ENCODE assay signal across 8 mouse cellular contexts in the genomic region with DNA sequence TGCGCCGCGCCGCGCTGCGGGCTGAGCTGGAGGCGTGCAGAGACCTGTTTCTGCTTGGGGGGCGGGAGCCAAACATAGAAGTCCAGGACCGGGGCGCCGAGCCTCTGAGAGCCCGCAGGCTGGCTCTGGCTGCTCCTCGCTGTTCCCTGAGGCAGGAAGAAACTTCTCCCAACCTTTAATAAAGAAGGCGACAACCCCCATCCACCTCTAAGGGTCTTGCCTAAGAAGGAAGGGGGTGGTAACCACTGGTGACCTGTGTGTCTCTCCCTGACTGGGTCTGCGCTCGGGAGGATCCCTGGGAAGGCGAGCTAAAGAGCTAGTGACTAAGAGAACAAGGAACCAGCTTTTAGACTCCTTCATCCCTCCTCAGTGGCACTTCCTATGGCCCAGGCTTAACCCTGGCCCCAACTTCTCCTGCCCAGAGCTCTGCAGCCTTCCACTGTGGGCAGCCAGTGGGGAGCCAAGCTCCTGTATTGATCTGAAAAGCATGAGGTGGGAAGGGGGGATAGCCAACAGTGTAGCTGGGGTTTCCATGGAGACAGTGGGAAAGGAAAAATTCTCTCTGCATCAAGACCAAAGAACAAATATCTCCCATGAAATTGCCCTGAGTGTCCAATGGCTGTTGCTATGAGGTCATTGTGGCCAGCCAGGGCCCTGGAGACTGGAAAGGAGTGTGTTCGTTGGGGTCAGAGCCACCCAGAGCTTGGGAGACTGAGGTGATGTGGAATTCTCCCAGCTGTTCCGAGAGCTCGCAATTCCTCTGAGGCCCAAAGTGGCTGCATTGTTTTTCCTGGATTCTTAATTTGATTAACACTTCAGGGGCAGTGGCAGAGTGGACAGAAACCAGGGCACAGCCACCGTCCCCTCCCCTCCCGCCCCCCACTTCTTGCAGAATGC. TPM values are rescaled to one million over a fixed set of nuclear protein-coding genes. Genes with fewer than 3 reads are reported as not detected.
DNase-seq lines count a peak whose midpoint lies in the region; ATAC-seq lines count a peak whose summit lies in the region.

No protein-coding gene starts in this region.

- H3K27ac ChIP-seq in lung, embryonic 15.5 days = no peak overlapping the region
- peak overlapping the region; percentile 87 for H3K27ac ChIP-seq in stomach, embryonic 16.5 days (ENCODE audit: low read length)

- H3K9ac ChIP-seq in lung, embryonic 15.5 days = no peak overlapping the region
- H3K9ac ChIP-seq in stomach, embryonic 16.5 days (ENCODE audit: low read length) = peak overlapping the region; percentile 84

- no peak for DNase-seq in frontal cortex, adult 2 months (ENCODE audit: extremely low spot score in 1 of 2, low spot score in 1 of 2)
- peak; percentile 47 to 51 for DNase-seq in urinary bladder, postnatal 36 days (ENCODE audit: low spot score in 2 of 2)
- no peak for DNase-seq in urinary bladder, postnatal 10 days (ENCODE audit: low spot score)
- no peak for DNase-seq in natural killer cell, adult 2 months (ENCODE audit: low spot score in 2 of 2)
- DNase-seq in frontal cortex, postnatal 25 days (ENCODE audit: low spot score in 2 of 2) = no peak

- peaks cover 47% of the 10 kb centered on the region for H3K4me1 ChIP-seq in lung, embryonic 15.5 days
- H3K4me1 ChIP-seq in stomach, embryonic 16.5 days (ENCODE audit: control insufficient read depth, insufficient read depth, low read length) = peaks cover 41% of the 10 kb centered on the region

- peak; percentile 54 for ATAC-seq in frontal cortex, adult (ENCODE audit: low TSS enrichment)
- no peak for ATAC-seq in lung, embryonic 15.5 days (ENCODE audit: borderline replicate concordance, extremely low read depth, low FRiP score, low TSS enrichment)
- no peak for ATAC-seq in stomach, embryonic 16.5 days (ENCODE audit: insufficient read depth, low FRiP score)

- peak overlapping the region; percentile 49 for H3K4me3 ChIP-seq in lung, embryonic 15.5 days
- H3K4me3 ChIP-seq in stomach, embryonic 16.5 days (replicated peaks; ENCODE audit: low read length) = peak overlapping the region; percentile 61

- H3K36me3 ChIP-seq in lung, embryonic 15.5 days = no peaks in the 10 kb centered on the region
- H3K36me3 ChIP-seq in stomach, embryonic 16.5 days (ENCODE audit: control insufficient read depth, insufficient read depth, low read length) = no peaks in the 10 kb centered on the region

- peaks cover 93% of the 10 kb centered on the region for H3K27me3 ChIP-seq in lung, embryonic 15.5 days
- H3K27me3 ChIP-seq in stomach, embryonic 16.5 days (ENCODE audit: control insufficient read depth, insufficient read depth, low read length) = peaks cover 33% of the 10 kb centered on the region

- H3K4me2 ChIP-seq in lung, embryonic 15.5 days = peak overlapping the region; percentile 93
- H3K4me2 ChIP-seq in stomach, embryonic 16.5 days (ENCODE audit: low read depth, low read length) = peak overlapping the region; percentile 86

- no peaks in the 10 kb centered on the region for H3K9me3 ChIP-seq in lung, embryonic 15.5 days
- H3K9me3 ChIP-seq in stomach, embryonic 16.5 days (replicated peaks; ENCODE audit: control insufficient read depth, low read length) = no peaks in the 10 kb centered on the region

- WGBS in lung, embryonic 15.5 days = 2% methylated on average over 22 of the region's 22 CpGs
- WGBS in stomach, embryonic 16.5 days = 8% methylated on average over 22 of the region's 22 CpGs

RNA-seq across cellular contexts. Expression of gene Wnt4, which starts 1.1 kb away (rescaled TPM):
- 8.7 and 9.6 TPM in 2 replicates for polyA plus RNA-seq in frontal cortex, adult 2 months (2012; rRNA removed)
- 1.8 and 1.9 TPM in 2 replicates for polyA plus RNA-seq in lung, embryonic 15.5 days (2015; fragmentation: Nextera tagmentation; extraction: Ambion mirVana)
- 8.7 and 13.7 TPM in 2 replicates for polyA plus RNA-seq in stomach, embryonic 16.5 days (2015; fragmentation: Nextera tagmentation; extraction: Ambion mirVana)

Comparison
In these comparisons a context has a peak if more than half of its experiments do, and no peak if none do; other contexts are left out.
1. DNase-seq: peak in urinary bladder, postnatal 36 days (2 of 2); none in frontal cortex, adult 2 months (0 of 2), urinary bladder, postnatal 10 days (single experiment), natural killer cell, adult 2 months (0 of 2) and frontal cortex, postnatal 25 days (0 of 2).